In genomic region chr9:57861951-57862471, GRCm38 (mm10) we compare ENCODE assay signal across 9 mouse cellular contexts. TPM values are rescaled to one million over a fixed set of nuclear protein-coding genes. Genes with fewer than 3 reads are reported as not detected.
DNase-seq lines count a peak whose midpoint lies in the region; ATAC-seq and TF ChIP-seq lines count a peak whose summit lies in the region.
"Had no signal": no experiment of that assay in that cellular context is flagged by ENCODE, and none has a peak within 500 bp of the region (broad histone marks: within the 10 kb centered on the region; RNA-seq: fewer than 3 reads in every experiment).

No protein-coding gene starts in this region.

- peaks cover 40% of the 10 kb centered on the region for H3K27me3 ChIP-seq in G1E (ENCODE audit: insufficient read depth, low read length)
- H3K27me3 ChIP-seq in lung, postnatal 0 days (replicated peaks; ENCODE audit: insufficient read depth, low read length): no peaks in the 10 kb centered on the region
- H3K27me3 ChIP-seq: heart, embryonic 15.5 days had no signal

- H3K36me3 ChIP-seq in G1E (replicated peaks): no peaks in the 10 kb centered on the region
- no peaks in the 10 kb centered on the region for H3K36me3 ChIP-seq in lung, postnatal 0 days (ENCODE audit: insufficient read depth, low read length)
- H3K36me3 ChIP-seq: heart, embryonic 15.5 days had no signal

- 38% methylated on average over 9 of the region's 9 CpGs for WGBS in lung, postnatal 0 days

- H3K4me3 ChIP-seq in G1E (ENCODE audit: low read depth, low read length): no peak overlapping the region
- no peak overlapping the region for H3K4me3 ChIP-seq in lung, postnatal 0 days (ENCODE audit: low read depth, low read length)
- H3K4me3 ChIP-seq: heart, embryonic 15.5 days had no signal

- H3K9me3 ChIP-seq in G1E (replicated peaks): no peaks in the 10 kb centered on the region
- H3K9me3 ChIP-seq in lung, postnatal 0 days (ENCODE audit: low read length): no peaks in the 10 kb centered on the region
- H3K9me3 ChIP-seq: heart, embryonic 15.5 days had no signal

- no peak overlapping the region for H3K4me2 ChIP-seq in lung, postnatal 0 days (replicated peaks; ENCODE audit: low read depth, low read length)
- H3K4me2 ChIP-seq: heart, embryonic 15.5 days had no signal

- no peak for TF ChIP-seq EP300 in lung, postnatal 0 days (IDR thresholded peaks at IDR 0.05)

- peak; percentile 75 for DNase-seq in 416B (ENCODE audit: low read depth)
- peak; percentile 31 for DNase-seq in G1E (ENCODE audit: low spot score)
- peak; percentile 67 to 74 for DNase-seq in cerebellum, adult 18-20 months
- peak; percentile 37 to 56 for DNase-seq in kidney, postnatal 4 days
- peak; percentile 84 for DNase-seq in lung, postnatal 0 days (ENCODE audit: low spot score)
- DNase-seq in retina, adult 2 months (ENCODE audit: low read depth, low spot score): peak; percentile 28
- DNase-seq in urinary bladder, postnatal 36 days (ENCODE audit: low spot score in 2 of 2): peak; percentile 6 to 12

- H3K9ac ChIP-seq in lung, postnatal 0 days (replicated peaks; ENCODE audit: low read depth): no peak overlapping the region
- H3K9ac ChIP-seq: heart, embryonic 15.5 days had no signal

- no peak for ATAC-seq in G1E (ENCODE audit: extremely low read depth, insufficient number of reproducible peaks, low FRiP score, poor library complexity, severe bottlenecking)
- peak; percentile 92 for ATAC-seq in frontal cortex, adult (ENCODE audit: low TSS enrichment)
- peak; percentile 55; the same call in 1 of the 2 replicates for ATAC-seq in lung, postnatal 0 days

- no peak overlapping the region for H3K27ac ChIP-seq in lung, postnatal 0 days (ENCODE audit: low read length)
- H3K27ac ChIP-seq: heart, embryonic 15.5 days had no signal

- H3K4me1 ChIP-seq in G1E (ENCODE audit: insufficient read depth, low read depth, low read length): 0 out of 2 replicates have a peak, but pooled peaks cover 2% of the 10 kb centered on the region
- H3K4me1 ChIP-seq in lung, postnatal 0 days (ENCODE audit: insufficient read depth, low read depth, low read length): no peaks in the 10 kb centered on the region
- H3K4me1 ChIP-seq: heart, embryonic 15.5 days had no signal

- no peak for TF ChIP-seq CTCF in G1E (IDR thresholded peaks at IDR 0.05; ENCODE audit: low read depth, low read length)
- peak; percentile 80 for TF ChIP-seq CTCF in lung, postnatal 0 days (IDR thresholded peaks at IDR 0.05)

RNA-seq across cellular contexts. Expression of gene Arid3b, which starts 25.4 kb away (rescaled TPM):
- total RNA-seq in G1E (2014; fragmentation: Nextera tagmentation) (16.7 and 19.5 TPM in 2 replicates), G1E (2017) (6.1 and 7.2 TPM in 2 replicates)
- polyA plus RNA-seq in G1E (2012): 4.0 and 7.4 TPM in 2 replicates
- polyA plus RNA-seq in lung, postnatal 0 days (2015; fragmentation: Nextera tagmentation; extraction: Ambion mirVana): 5.8 and 6.2 TPM in 2 replicates

RNA-seq across cellular contexts. Expression of gene Ubl7, which starts 48.8 kb away (rescaled TPM):
- total RNA-seq in G1E (2014; fragmentation: Nextera tagmentation) (155 and 159 TPM in 2 replicates), G1E (2017) (19.1 and 21.1 TPM in 2 replicates)
- polyA plus RNA-seq in G1E (2012): 72.5 and 110 TPM in 2 replicates
- polyA plus RNA-seq in lung, postnatal 0 days (2015; fragmentation: Nextera tagmentation; extraction: Ambion mirVana): 120 and 121 TPM in 2 replicates

Comparison
In these comparisons a context has a peak if more than half of its experiments do, and no peak if none do; other contexts are left out.
1. DNase-seq: peak in every context shown above with its lines; median percentile 84 in lung, postnatal 0 days; 75 in 416B; 70 in cerebellum, adult 18-20 months; 46 in kidney, postnatal 4 days; 31 in G1E; 28 in retina, adult 2 months; 9 in urinary bladder, postnatal 36 days.